Mouse (Mus musculus): ENCODE measurements around the gene Cacng2.
A peak's percentile ranks its signal among the peaks of the same experiment; 100 is the strongest.

The Cacng2 gene

GRCm38 (mm10) chr15:78003929-78004328 is 115.9 kb downstream of the Cacng2 start:
- DNase-seq (ENCODE audit: low read depth), result peak; percentile 48

GRCm38 (mm10) chr15:78001400-78001799 is 118.4 kb downstream of the Cacng2 start:
- DNase-seq (ENCODE audit: low read depth), result no peak

GRCm38 (mm10) chr15:77988541-77988940 is 131.3 kb downstream of the Cacng2 start:
- no peak for DNase-seq (ENCODE audit: low read depth)

GRCm38 (mm10) chr15:77983391-77983790 is 136.4 kb downstream of the Cacng2 start:
- DNase-seq (ENCODE audit: low read depth), result peak; percentile 21

DNA sequence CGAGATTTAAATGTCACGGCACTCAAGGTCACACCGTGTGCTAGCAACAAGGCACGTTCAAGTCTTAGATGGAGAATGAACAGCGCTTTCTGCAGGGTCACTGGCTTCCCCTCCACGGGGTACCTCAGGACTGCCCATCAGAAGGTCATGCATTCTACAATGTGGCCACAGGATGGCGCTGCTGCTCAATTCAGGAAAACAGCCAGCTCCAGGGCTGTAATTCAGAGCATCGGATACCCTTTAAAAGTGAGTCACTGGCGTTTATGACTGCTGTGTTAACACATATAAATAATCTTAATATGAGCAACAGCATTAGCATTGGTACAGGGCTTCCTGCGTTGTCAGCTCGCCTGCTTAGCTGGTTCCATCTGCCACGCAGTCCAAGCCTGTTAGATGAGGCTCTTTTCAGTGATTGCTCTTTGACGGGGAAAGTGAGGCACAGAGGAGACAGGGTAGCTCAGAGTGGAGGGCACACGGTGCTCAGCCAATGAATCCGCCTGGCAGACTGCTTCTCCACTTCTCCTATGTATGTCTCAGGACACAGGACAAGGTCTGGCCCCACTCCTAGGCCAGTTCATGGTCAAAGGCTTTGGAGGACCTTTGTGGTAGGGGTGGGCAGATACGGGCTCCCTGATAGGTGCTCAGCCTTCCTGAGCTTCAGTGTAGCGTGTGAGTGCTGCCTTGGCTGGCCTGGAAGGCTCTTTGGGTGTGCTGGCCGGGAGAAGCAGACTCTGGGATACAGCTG is 137.5 kb downstream of the Cacng2 start:
- DNase-seq (ENCODE audit: low read depth), result peak; percentile 70

DNA sequence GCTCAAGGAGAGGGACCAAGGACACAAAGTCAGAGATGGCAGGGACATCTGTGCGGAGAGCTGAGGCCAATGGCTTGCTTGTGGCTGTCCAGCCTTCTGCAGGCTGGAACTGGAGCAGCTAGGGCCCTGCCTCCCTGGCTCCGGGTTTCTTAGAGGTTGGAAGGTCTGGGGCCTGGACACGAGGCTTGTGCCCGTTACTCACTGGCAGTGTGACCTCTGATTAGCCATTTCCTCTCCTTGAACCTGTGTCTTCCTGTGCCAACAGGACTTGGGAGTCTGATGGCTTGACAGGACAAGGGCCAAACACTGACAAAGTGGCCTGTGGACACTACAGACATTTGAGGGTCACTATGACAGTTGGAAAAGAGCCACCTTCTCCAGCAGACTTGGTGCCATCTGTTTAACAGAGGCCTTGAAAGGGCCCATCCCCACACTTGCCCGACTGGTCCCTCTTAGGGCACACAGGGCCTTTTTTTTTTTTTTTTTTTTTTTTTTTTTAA is 138.6 kb downstream of the Cacng2 start:
- no peak for DNase-seq (ENCODE audit: low read depth)

DNA sequence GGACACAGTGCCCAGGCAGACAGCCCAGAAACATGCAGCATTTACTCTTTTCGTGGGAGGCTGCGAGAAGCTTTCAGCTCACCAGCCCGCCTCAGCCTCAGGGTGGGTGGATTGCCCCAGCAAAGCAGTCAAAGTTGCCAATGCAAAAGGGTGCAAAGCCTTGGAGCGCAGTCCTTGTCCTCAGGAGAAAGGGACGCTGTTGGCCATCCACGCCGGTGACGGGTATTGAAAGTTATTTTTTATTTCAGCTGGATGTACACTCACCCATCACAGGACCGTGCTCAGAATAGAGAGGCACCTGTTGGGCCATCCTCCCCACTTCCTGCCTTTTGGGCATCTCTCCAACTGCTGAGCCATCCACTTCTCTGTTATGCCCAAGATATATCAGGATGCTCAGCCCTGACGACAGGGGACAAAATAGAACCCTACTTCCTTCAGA is 140.4 kb downstream of the Cacng2 start:
- DNase-seq (ENCODE audit: low read depth), result no peak

DNA sequence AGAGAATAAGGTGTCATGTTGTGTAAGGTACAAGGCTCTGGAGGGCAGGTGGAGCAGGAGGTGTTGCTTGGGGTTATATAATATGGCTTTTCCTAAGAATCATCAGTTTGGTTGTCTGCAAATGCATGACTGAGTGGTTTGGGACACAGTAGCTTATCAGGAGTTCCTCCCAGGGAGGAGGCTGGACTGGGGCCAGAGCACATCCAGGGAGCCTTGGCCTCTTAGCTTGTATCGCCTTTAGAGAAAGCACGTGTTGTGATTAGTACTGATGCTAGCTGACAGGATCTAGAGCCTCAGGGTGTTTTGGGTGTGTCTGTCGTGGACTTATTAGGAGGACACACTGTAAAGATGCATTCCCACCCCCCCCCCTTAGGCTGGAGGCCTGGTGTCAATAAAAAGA is 142.2 kb downstream of the Cacng2 start:
- no peak for DNase-seq (ENCODE audit: low read depth)

DNA sequence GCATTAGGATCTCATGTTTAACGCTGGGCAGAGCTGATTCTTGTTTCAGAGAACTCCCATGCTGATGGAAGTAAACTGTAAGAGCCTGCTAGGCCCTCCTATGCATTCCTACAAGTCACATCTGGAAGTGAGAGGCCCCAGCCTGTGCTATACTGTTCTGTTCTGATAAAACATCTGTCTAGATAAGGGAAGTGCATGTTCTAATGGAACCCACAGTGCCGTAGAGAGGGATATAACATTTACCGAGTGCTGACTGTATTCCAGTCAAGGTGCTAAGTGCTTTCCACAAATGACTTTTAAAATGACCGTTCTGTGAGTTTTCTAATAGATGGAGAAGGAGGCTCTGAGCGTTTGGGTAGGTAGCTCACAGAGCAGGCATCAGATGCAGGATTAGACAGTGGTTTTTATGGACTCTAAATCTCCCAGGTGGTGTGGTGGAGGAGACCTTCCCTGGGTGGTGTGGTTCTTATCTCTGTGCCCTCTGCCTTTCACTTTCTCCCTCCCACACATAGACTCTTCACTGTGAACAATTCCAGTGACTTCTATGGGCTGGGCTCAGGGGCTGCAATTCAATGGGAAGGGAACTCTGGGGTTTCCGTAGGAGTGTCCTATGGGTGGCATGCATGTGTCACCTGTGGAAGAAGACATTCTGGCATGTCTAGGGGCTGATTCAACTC is 145.5 kb downstream of the Cacng2 start:
- no peak for DNase-seq (ENCODE audit: low read depth)

GRCm38 (mm10) chr15:77970470-77971292 is 149.1 kb downstream of the Cacng2 start, which contains the start of gene Eif3d:
TSS of gene Eif3d (minus strand) at chr15:77970813.
- peak; percentile 98 for DNase-seq (ENCODE audit: low read depth)

DNA sequence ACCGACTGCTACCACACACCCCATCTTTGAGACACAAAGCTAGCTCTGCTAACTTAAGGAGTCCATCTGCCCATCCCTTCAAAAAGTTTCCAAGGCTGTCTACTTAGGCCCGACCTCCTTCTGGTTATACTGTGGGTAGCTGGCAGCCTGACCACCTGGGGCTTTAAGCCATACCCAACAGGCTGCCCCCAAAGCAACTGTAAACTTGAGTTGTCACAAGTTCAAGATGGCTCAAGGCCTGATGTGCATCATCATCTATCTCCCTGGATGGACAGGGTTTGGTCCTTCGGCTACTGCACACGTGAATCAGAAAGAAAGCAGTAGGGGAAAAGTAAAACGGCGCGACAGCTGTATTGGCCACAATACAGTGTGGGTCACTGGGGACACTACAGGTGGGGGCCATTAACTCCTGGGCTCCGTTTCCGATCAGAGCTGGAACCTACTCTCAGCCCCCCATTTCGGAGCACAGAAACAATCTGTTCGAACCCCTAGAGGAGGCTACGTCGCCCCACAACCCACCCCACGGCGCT is 149.8 kb downstream of the Cacng2 start:
- DNase-seq (ENCODE audit: low read depth), result no peak

DNA sequence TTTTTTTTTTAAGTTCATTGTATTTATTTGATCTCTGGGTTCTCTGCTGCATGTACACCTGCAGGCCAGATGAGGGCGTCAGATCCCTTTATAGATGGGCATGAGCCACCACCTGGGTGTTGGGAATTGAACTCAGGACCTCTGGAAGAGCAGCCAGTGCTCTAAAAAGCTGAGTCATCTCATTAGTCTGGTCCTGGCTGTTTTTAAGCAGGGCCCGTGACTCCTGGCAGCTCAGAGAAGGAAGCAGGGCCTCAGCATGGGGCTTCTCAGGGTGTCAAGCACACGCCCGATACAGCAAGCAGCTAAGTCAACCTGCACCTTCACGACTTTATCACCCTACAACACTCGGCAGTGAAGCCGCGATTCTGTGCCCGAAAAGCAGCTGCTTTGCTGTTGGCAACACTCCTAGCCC is 154.7 kb downstream of the Cacng2 start:
- no peak for DNase-seq (ENCODE audit: low read depth)

GRCm38 (mm10) chr15:77962447-77962846 is 157.4 kb downstream of the Cacng2 start:
- DNase-seq (ENCODE audit: low read depth), result no peak

DNA sequence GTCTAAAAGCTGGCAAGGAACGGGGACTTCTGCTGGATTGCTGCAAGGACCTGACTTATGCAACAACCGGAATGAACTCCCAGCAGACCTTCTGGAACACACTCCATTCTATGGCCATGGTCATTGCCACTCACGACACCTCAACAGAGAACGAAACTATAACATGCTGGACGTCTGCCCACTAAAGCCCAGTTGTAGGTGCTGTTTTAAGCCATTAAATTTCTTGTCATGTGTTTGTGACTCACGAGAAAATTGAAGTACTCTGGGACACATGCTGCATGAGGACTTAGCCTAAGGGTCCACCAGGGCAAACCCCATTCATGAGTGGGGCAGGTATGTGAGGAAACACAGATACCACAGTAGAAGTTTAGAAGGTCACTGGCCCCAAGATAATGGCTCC is 159.1 kb downstream of the Cacng2 start:
- DNase-seq (ENCODE audit: low read depth), result no peak

GRCm38 (mm10) chr15:77958071-77958470 is 161.8 kb downstream of the Cacng2 start:
- DNase-seq (ENCODE audit: low read depth), result no peak

DNA sequence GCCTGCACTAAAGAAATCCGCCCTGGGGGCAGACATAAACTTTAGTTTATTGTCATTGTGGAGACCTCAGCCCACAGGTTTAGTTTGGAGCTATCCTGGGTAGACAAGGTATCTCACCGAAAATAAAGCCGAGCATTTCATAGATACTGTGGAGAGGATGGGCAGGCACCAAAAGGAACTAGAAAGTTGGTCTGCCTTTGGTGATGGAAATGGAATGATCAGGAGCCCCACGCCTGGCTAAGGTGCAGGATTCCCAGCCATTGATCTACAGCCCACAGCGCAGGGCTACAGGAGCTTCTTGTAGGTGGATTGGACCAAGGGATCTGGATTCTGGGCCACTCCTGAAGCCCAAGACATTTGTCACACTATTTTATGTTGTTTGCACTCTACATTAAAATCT is 162.2 kb downstream of the Cacng2 start:
- DNase-seq (ENCODE audit: low read depth), result no peak

DNA sequence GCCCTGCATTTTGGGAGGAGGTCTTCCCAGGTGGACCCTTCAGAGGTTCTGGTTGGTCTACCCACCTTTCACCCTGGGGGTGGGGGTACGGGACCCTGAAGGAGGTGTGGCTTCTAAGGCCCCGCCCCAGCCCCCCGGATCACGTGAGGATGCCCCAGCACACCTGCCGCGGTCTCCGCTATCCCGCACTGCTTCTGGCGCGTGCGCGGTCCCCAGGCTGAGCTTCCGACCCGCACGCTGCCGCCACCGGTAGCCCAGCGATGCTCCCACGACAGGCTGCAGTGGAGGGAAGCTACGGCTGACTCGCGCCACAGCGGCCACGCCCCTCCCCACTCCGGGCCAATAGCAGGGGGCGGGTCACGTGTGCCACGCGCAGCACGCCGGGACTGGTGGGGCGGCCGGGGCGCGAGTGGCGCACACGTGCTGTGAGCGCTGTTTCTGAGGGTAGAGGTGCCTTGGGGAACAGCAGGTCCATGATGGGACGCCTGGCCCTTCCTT is 163.4 kb downstream of the Cacng2 start, which contains the start of gene Foxred2:
TSS of gene Foxred2 (minus strand) at position 319 of the 498 bp plus-strand sequence.
- peak; percentile 87 for DNase-seq (ENCODE audit: low read depth)

DNA sequence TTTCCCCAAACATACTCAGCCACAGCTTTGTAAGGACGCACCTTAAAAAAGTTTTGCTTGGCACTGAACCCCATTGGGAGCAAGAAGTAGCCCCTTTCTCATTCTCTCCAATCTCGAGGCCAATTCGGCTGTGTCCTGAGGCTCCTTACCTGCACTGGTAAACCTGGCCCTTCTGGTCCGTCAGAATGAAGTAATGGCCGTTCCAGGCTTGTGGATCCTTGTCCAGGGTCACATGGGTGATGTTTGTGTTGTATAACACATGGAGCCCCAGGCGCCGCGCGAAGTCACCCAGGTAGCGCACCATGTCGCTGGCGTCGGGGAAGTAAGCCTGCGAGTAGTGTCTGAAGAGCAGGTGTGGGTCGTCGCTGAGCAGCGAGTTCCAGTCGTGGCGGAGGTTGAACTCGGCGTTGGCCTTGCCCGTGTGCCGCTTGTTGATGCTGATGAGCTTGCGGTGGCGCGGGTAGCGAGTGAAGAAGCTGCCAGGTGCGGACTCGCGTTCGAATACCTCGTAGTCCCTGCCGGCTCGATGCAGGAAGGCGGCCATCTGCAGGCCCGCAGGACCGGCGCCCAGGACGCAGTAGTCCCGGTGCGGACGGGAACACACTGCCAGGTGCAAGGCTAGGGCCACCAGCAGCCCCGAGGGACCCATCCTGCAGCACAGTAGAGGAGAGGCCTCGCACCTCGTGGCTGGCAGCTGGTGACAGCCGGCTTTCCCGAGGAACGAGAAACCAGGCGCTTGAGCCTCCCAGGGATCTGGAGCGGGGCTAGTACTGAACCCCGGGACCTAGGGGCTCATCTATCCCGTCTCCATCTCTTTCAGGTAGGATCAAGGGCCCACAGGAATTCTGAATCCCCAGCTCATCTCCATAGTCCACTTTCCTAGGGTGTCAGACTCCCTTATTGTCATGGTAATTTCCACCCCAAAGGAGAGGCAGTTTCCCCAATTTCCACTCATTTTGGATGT is 164.1 kb downstream of the Cacng2 start:
- DNase-seq (ENCODE audit: low read depth), result no peak

DNA sequence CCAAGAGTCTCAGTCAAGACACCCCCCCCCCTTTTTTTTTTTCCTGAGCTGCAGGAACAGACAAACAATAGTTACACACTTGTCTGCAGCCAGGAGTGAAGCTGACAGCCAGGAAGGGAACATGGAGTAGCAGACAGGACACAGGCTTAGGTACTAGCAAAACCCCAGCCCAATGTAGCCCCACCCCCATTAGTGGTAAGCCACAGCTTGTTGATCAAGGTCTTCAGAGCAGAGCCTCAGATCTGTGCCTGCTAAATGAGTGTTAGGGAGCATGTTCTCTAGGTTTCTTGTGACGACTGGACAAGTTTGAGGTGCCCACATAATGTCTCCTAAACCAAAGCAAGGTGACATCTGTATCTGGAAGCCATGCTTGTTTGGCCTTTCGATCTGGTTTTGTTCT is 165.5 kb downstream of the Cacng2 start:
- peak; percentile 45 for DNase-seq (ENCODE audit: low read depth)

- no peak for DNase-seq (ENCODE audit: low read depth)
Observed at GRCm38 (mm10) chr15:77952921-77953320, 166.9 kb downstream of the Cacng2 start.

DNA sequence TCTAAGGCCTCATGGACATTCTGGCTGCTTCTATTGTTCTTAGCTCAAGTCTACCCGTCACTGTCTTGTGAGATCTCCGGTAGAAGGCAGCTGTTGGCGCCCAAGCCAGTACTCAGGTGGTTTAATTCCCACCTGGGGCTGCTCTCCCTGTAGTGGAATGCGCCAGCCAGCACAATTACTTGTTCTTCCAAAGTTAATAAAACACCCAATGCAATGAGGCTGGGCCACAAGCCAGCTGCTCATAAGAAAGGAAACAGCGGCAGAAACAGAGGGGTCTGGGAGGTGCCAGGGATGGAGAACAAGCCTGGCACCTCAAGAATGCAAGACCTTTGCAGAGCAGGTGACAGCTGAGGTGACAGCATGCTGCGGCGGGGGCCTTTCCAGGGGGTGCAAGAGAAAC is 170.8 kb downstream of the Cacng2 start:
- DNase-seq (ENCODE audit: low read depth), result no peak
